Mouse (Mus musculus): ENCODE measurements around the gene Auts2.
A peak's percentile ranks its signal among the peaks of the same experiment; 100 is the strongest.

The Auts2 gene

DNA sequence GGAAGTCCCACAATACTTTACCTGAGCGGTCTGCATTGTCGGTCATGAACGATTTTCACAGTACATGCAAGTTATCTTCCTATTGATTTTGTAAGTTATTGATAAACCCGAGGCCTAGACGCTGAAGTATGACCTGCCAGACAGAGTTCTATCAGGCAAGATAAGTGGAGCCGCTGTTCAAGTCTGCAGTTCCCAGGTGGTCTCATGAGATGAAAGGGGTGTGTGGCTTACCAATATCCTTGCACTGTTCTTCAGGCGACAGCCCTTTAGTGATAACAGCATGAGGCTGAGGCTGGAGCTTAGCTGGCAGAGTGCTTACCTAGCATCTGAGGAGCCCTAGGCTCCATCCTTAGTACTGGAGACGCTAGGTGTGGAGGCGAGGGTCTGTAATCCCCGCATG, 949.9 kb downstream of the Auts2 start:
- DNase-seq, result no peak

DNA sequence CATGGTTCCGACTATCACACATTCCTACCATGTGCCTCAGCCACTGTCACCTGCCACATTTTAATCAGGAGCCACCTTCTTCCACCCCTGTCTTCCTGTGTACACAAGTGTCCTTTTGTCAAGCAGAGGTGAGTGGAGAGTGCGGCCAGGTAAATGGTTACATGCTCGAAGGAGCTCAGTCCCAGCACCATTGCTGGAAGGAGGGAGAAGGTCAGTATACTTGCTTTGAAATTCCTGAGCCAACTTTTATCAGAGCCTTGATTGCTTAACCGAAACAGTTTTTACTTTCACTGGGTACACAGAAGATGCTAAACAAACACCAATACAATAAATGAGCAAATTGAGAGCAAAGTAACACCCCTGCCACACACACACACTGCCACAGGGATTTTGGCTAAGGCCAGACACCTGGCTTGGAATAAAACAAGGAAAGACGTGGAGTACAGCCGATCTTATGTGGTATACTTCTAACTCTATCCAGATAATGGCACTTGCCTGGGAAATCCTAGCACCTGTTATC, 953.1 kb downstream of the Auts2 start:
- DNase-seq, result no peak

DNA sequence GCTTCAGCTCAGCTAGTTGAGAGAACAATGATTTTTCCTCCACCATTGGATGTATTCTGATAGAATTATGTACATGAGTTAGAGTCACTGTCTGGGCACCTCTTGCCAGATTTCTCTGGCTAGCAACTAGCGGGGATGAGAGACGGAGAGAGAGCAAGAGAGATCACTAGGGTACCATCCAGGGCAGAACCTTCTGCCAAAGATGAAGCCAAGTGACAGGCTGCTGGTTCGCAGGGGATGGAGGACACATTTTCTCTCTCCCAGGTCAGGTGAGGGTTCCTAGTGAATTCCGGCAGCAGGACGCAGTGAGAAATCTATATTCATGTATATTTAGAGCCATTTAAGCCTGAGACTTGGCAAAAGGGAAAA, 956.8 kb downstream of the Auts2 start:
- no peak for DNase-seq

DNA sequence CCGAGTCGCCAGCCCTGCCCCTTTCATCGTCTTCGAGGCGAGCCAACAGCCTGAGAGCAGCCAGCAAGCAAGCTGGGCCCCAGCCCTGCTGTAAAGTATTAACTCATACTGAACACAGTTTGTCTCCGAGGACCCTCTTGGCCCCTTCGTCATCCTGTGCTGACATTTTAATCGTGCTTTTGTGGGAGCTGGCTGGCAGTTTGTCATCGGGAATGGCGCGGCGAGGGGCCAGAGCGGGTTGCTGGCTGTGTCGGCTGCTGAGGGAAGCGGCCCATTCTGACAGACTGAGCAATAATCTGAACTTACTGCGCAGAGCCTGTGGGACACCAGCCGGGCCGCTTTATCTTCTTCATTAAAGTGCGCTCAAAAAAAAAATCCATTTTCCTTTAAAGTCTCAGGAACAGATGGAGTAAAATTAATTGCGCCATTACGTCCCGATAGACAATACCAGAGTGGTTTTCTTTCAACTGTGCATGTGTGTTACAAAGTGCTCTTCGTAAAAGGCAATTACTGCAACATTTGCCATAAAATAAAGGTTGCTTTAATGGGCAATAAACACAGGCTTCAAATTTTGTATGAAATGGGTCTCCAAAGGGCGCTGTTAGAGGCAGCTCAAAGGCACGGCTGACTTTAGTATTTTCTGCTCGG, 957.3 kb downstream of the Auts2 start:
- DNase-seq, result peak; percentile 77 to 83

DNA sequence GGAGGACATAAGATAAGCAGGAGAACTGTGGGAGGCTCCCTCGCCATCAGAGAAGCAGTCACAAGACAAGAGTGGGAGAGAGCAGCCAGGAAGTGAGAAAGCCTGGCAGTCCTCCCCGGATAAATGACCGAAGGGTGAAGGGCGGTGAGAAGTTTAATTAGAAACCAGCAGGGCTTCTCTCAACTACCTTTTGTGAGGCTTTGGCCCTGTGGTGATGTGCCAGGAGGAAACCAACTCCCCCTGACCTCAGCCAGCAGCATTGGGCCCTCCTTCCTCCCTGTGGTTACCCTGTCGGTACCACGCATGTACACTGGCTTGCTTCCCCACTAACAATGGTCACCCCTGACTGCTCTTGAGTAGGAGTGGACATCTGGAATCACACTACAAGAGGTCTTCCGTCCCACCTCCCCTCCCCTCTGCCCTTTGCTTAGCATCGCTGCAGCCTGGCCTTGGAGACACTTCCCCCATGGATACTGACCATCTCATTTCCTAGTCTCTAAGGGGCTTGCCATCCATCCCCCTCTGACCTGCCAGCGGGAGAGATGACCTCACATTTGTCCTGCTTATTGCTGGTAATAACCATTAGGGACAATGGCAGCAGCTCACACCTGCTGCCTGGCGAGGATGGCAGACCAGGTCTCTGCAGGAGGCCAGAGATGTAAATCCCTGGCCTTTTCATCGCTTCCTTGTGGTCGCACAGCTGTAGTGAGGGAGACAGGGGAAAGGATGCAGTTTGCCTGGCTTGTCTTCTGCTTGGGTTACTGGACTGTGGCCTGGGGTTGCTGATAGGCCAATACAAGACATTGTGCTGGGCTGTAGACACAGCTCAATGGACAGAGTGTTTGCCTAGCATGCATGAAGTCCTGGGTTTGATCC, 958.6 kb downstream of the Auts2 start:
- peak; percentile 46 to 62 for DNase-seq

DNA sequence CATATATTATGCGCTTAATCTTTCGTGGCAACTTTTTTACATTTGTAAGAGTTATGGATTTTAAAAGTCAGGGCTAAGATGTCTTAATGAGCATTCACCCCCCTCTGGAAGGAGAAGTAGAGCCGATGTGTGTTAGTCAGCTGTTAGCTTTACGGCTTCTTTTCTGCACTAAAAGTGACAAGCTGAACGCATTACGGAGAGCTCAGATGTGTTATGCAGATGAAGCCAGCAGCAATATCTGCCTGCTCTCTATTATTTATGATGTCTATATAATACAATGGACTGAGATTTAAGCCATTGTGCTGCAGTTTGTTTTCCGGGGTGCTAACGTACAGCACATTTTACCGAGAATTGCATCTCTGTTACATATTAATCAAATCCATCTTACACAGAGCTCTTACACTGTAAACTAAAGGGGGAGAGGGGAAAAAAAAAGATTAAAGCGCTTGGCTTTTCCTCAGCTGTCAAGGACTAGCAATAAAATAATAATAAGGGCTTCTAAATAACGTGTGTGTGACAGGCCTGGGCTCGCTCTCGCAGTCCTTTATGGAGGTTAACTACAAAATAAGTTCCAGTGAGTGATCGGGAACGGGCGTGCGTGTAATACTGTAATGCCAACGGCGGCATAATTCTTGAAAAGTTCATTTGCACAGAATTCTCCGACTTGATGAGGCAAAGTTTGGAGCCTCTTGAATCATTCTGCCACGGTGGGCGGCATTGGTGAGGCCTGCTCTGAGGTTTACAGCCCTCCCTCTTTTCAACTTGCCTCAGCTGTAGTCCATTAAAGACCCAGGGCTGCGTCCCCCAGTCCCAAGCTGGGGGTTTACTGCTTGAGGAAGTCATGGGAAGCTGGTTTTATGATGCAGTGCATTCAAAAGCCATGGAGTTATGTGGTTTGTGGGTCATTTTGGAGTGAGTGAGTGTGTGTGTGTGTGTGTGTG, 961.8 kb downstream of the Auts2 start:
- peak; percentile 36 to 54 for DNase-seq

DNA sequence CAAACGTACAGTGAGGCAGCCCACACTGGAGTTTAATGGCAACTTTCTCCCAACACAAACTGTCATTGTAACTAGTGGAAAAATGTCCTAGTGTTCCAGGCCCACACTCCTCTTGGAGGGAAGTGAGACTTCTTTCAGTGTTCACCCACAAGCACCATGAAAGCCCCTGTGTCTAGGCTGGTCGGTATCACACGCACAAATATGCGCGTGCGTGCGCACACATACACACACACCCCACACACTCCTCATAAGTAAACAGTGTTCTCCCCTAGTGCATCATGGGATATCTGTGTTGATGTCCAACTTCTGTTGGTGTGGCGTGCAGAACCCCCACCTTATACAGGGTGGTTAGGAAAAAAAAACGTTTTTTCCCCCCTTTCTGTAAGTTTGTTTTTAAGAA, 964.4 kb downstream of the Auts2 start:
- no peak for DNase-seq

DNA sequence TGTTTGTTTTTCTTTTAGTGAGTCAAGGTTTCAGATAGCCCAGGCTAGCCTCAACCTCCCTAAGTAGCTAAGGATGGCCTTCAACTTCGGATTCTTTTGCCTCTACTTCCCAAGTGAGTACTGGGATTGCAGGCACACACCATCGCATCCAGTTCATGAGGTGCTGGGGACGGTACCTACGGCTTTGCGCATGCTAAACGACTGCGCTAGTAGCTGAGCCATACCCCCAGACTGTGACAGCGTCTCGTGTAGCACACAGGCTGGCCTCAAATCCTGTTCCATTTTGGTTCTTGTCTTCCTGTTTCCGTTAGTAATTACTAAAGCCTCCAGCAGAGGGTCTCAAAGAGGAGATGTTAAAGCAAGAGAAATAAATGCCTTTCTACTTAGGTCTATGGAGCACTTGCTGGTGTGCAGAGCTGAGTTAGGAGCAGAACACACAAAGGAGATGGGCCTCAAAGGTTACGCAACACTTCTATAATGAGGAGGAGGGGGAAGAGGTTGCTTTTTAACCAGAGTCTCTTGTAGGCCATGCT, 967.3 kb downstream of the Auts2 start:
- DNase-seq, result no peak

DNA sequence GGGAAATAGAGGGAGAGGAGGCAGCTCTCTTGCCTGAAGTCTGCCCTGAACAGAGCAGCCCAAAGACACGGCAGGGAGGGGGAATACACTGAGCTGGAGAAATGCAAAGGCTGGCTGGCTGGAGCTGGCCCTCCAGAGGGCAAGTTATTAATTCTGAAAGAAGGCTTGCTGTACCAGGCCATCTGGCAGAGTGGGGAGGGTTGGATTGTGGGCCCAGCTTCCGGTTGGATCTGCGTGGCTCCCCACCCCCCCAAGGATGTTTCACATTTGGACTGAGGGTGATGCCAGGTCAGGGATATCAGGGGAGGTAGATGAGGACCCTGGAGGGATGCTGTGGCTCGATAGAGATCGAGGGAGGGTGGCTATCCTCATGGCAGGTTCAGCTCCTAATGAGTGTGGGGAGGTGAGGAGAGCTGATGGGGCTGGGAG, 968.0 kb downstream of the Auts2 start:
- no peak for DNase-seq

DNA sequence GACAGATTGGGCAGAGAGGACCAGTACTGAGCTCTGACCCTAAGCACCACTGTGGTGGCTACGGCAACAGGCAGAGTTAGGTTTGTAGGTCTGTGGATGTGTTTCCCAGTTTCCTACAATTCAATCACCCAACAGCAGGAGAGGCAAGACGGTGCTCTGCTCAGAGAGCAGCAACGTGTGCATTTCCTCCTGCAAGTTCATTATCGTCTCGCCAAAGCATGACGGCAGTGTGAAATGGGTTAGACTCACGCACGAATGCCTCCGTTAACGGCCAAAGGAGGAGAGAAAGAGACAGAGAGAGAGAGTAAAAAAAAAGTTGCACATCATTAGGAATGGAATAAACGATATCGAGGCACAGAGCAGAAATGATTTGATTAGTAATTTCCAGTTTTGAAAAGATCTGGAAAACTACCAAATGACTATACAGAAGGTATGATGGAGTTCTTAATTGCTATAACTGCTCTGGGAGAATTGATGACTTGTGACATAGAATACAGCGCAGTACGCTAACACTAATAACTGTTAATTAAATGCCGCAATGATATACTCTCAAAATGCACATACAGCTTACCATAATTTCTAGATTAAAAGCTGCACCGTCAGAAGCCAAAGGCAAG, 968.6 kb downstream of the Auts2 start:
- DNase-seq, result no peak

DNA sequence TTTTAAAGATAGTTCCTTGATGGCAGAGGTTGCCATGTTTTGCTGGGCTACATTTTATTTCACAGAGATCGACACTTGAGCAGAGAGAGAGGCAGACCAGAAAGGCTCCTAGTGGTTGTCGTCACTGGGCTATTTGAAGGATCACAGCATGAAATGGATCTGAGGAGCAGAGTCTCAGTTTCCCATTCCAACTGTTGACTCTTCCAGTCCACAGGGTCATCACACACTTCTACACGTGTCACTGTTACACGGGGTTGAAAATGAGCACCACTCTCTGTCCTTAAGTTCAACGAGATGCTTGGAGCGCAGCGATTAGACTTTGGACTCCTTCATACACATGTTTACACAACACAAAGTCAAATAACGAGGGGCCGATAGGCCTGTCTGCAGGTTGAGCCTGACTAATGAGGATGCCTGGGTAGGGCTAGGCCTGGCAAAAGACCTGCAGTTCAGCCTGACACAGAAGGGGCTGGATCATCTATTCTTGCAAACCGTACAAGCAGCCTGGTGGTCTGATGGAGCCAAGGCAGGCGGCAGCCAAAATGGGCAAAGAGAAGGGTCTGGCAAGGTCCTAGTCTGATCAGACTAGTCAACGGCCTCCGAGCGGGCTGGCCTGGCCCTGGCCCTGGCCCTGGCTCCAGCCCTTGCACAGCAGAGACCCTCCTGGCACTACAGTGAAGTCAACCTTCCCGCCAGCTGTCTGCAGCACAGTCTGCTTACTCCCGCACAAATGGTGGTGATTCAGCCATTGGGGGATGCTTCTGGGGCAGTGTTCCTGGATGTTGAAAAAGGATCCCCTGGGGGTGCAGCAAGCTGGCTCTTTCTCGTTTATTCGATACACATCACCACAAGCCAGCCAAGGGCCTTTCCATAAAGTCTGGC, 969.6 kb downstream of the Auts2 start:
- no peak for DNase-seq

DNA sequence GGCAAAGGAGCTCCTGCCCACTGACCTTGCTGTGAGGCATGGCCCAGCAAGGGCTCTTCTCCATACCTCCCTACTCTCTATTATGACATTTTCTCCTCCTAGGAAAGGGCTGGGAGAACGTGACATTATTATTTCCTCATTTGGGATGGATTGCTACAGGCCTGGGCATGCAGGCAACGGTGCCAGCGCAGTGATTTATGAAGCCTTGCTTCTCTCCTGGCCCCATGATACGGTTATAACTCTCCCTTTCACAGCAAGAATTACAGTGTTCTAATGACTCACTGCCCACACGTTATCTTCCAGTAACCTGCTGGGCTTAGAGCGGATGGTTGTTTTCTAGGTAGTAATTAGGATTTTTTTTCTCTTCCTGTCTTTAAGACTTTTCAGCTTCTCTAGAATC, 977.1 kb downstream of the Auts2 start:
- DNase-seq, result no peak

DNA sequence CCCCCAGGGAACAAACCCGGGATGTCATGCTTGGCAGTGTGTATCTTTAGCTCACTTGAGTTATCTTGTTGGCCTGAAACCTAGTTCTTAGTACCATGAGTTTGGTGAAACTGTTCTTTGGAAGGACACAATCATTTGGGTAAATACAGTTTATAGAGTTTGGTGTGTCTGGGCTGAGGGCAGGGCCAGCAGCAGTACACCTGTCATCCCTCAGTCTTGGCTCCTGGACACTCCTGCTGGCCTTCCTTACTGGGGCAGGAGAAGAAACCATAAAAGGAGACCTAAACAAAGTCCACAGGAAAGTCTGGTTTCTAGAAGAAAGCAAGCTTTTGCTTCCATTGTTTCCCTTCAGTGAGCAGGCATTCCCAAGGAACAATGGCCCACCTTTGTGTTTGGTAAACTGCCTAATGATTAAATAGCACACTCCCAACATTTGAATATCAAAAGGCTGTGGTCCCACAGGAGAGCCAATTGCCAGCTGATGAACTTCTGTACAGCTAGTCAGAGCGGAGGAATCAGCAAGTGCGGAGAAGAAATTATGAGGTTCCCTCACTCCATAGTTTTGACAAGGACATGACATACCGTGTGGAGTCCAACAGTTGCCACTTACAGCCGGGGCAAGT, 979.4 kb downstream of the Auts2 start:
- DNase-seq, result no peak

DNA sequence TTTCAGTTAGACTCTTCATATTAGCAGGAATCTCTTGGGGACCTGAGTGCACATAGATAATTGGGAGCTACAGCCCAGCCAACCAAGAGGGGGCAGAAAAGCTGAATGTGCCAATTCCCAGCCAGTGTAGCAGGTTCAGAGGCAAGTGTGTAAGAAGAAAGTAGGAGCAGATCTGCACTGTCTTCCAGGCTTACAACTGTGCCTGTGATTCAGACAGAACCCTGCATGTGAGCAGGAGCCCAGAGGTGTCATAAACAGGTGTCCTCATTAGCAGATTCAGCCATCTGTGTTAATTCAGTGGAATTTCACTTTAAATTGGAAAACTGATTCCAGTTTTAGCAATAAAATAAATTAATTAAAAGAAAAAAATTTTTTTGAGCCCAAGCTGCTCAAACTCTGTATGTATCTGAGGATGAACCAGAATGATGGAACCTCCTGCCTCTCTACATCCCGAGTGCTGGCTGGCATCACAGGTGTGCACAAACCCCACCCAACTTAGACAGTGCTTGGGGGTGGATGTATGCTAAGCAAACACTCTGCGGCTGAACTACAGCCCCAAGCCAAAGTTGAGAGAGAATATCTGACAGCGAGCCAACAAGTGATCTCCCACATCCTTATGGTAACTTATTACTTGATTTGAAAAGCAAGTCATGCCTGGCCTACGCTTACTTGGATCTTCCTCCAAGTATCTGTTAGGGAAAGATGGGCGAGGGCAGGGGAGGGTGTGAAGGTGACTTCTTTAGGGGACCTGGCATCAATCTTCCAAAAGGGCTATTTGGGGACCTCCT, 982.2 kb downstream of the Auts2 start:
- no peak for DNase-seq

DNA sequence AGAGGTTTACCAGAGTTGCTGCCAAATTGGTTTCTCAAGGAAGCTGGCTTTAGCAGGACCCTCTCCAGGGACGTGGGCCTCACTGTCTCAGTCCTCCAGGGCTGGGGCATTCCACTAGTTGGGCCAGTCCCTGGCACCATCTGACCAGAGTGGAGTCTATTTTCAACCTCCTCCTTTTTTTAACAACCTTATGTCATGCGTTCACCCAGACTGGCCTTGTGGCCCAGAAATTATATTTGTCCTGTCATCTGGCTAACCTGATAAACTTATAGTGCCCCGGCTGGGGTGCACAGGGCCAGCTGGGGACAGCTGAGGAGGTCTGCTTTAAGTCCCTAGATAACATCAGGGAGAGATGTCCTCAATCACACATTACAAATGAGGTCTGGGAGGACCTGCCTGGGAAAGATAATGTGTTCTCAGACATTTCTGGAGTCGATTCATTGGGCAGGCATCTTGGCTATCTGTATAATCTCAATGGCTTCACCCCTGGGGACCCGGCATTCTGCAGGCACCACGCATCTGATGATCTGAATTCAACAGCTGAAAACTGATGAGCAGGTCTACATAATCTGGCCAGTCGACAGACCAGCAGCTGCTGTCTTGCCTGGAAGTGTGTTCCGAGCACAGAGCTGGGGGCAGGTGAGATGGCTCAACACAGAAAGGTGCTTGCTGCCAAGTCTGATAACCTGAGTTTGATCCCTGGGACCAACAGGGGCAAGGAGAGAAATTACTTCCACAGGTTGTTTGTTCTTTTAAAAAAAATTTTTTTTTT, 984.6 kb downstream of the Auts2 start:
- DNase-seq, result no peak

DNA sequence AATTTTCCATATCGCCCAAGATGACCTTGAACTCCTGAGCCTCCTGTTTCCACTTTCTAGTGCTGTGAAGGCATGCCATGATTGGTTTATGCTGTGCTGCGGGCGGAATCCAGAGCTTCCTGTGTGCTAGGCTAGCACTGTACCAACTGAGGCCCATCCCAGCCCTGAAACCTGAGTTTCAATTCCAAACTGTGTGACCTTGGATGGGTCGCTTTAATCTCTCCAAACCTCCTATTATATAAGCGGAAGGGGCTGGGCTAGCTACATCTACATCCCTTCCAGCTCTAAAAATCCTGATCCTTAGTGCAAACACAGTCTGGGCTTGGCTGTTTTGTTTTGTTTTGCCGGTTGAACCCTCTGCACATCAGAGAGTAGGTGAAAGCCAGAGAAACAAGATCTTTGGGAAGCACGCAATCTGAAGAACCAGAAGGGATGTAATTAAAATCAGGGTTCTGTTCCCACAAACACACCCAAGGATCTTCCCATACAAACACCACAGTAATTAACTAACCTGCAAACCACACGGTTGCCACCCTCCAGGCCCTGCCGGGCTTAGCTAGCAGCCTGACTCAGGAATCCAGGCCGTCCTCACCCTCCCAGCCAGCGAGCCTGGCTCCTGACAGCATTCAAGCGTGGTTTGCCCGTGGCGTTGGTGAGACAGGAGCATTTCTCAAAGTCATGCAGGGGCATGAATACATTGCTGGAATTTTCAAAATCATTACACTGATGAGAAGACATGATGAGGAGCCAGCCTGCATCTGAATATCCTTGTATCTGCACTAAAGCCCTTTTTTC, 985.4 kb downstream of the Auts2 start:
- peak; percentile 33 to 47 for DNase-seq

DNA sequence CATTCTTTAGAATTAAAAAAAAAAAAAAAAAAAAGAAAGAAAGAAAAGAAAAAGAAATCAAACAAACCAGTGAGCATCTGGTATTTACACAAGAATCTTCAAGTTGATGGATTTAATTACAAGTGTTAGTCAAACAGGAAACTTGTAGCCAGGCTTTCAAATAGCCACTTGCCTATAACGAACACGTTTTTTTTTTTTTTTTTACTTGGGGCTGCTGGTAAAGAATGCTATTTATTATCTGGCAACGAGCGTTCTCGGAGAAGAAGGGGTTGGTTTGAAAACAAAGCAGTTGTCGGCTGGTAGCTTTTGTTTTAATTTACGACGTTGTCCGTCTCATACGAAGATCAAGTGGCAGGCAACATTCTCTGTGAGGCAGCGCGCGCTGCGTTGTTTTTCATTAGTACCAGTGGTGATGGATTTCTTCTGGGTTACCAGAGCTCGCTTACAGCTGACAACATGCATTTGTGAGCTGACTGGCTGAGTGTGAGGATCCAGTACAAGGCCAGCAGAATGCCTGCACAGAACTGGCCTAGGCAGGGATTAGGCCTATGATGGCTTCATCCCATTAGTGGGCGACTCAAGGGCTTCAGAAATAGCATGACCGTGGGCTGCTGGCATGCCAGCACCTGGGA, 994.1 kb downstream of the Auts2 start:
- peak; percentile 12 to 17 for DNase-seq

DNA sequence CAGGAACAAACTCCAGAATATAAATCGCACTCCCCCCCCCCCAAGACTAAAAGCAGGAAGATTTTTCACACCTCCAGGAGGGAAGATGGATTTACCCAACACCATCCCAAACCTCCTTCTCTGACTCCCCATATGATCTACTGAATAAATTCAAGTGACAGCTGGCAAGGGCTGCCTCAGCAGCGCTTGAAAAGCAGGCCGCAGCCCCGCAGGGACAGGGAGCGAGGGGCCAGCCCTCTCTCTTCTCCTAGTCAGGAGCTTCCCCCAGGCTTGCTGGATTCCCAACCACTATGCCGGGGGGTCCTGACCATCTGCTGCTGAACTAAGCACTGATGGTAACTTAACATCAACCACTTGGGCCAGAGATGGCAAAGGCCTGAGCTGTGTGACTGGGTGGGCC, 995.2 kb downstream of the Auts2 start:
- DNase-seq, result no peak
